Mouse (Mus musculus) hindbrain, postnatal 0 days (tissue): ENCODE measurements around the gene Syt8. TPM values are rescaled to one million over a fixed set of nuclear protein-coding genes. Genes with fewer than 3 reads are reported as not detected.

ENCODE experiments used
- ATAC-seq: fragments of 200-750 bp; cut with Nextera tagmentation; 2 replicates; pipeline ENCODE4 v1.8.0; 2017; ENCODE audit warnings: mild to moderate bottlenecking, moderate TSS enrichment, moderate library complexity
- DNase-seq: peaks from one replicate; pipeline ENCODE4 v3.0.0-alpha.2; 2015; ENCODE audit warnings: low spot score
- H3K27ac ChIP-seq: fragments of 300-500 bp; sonication (generic); 2 replicates; pipeline ENCODE4 v1.5.1; 2014; ENCODE audit warnings: mild to moderate bottlenecking
- H3K27me3 ChIP-seq: fragments of 300-500 bp; sonication (generic); 2 replicates; pipeline ENCODE4 v1.6.1; 2014; ENCODE audit warnings: low read length, mixed read lengths; ENCODE audit not compliant: insufficient read depth
- H3K36me3 ChIP-seq: fragments of 300-500 bp; sonication (generic); 2 replicates; pipeline ENCODE4 v1.6.1; 2014; ENCODE audit warnings: low read length, mixed read lengths; ENCODE audit not compliant: insufficient read depth
- H3K4me1 ChIP-seq: fragments of 300-500 bp; sonication (generic); 2 replicates; pipeline ENCODE4 v1.6.1; 2014; ENCODE audit warnings: antibody characterized with exemption, low read length, mixed read lengths; ENCODE audit not compliant: insufficient read depth
- H3K4me2 ChIP-seq: fragments of 300-500 bp; sonication (generic); 2 replicates; pipeline ENCODE4 v1.6.1; 2014; ENCODE audit warnings: low read depth, mild to moderate bottlenecking, low read length, moderate library complexity, mixed read lengths
- H3K4me3 ChIP-seq: fragments of 300-500 bp; sonication (generic); 2 replicates; pipeline ENCODE4 v1.5.1; 2014; ENCODE audit warnings: low read length
- H3K9ac ChIP-seq: fragments of 300-500 bp; sonication (generic); replicated peaks from 2 replicates; pipeline ENCODE4 v1.6.1; 2014; ENCODE audit warnings: mild to moderate bottlenecking, low read length, moderate library complexity, mixed read lengths
- H3K9me3 ChIP-seq: fragments of 300-500 bp; sonication (generic); 2 replicates; pipeline ENCODE4 v1.6.1; 2016; ENCODE audit warnings: low read length, mixed read lengths
- CTCF ChIP-seq: IDR thresholded peaks from 2 replicates; pipeline ENCODE4 v1.5.1; 2016; ENCODE audit warnings: antibody characterized with exemption, control low read depth, low read depth
- WGBS: fragments of 180-500 bp; shearing (Covaris S2); extraction: QIAGEN DNeasy Blood & Tissue Kit; methylation state at CpG from one replicate; pipeline ENCODE4 v1.1.7; 2014; 5-methylcytosine and 5-hydroxymethylcytosine counted together
- polyA plus RNA-seq: library from polyadenylated mRNA; unstranded; fragments of >200 nt; fragmentation: Nextera tagmentation; extraction: Ambion mirVana; gene quantifications from 2 replicates; pipeline ENCODE4 v1.2.1, GENCODE M21; 2015
- total RNA-seq: library from RNA; depleted of rRNA; stranded (reverse); fragments of >200 nt; gene quantifications from 2 replicates; pipeline ENCODE4 v1.2.3, GENCODE M21; 2014; rRNA removed

The Syt8 gene
- total RNA-seq (not detected in 2 replicates), polyA plus RNA-seq (0.15 TPM in 1 of 2 replicates, not detected in the other)

GRCm38 (mm10) chr7:142434137-142434865 is at the start of gene Syt8:
Syt8 (plus strand) TSS chr7:142434850.
- Histone ChIP-seq H3K9me3 (no peaks in the 10 kb centered on the region), H3K4me2 (no peak within 1 kb of the TSS), H3K9ac (no peak within 1 kb of the TSS), H3K27ac (no peak within 1 kb of the TSS), H3K4me1 (peaks cover 13% of the 10 kb centered on the region), H3K36me3 (no peaks in the 10 kb centered on the region), H3K4me3 (no peak within 1 kb of the TSS), H3K27me3 (no peaks in the 10 kb centered on the region)
- WGBS: 92% methylated on average over 10 of the region's 10 CpGs
- no peak for TF ChIP-seq CTCF
- ATAC-seq (no peak), DNase-seq (no peak)

GRCm38 (mm10) chr7:142385742-142386403 is 48.8 kb upstream of the Syt8 start:
- DNase-seq: no peak
- H3K4me2 ChIP-seq: peak overlapping the region; percentile 85
- H3K4me3 ChIP-seq: peak overlapping the region; percentile 77
- H3K4me1 ChIP-seq: peaks cover 16% of the 10 kb centered on the region
- no peaks in the 10 kb centered on the region for H3K27me3 ChIP-seq
- 95% methylated on average over 3 of the region's 3 CpGs for WGBS
- H3K27ac ChIP-seq: no peak overlapping the region
- ATAC-seq: no peak
- peak overlapping the region; percentile 82; the same call in 1 of the 2 replicates for H3K9ac ChIP-seq
- no peak for TF ChIP-seq CTCF
- no peaks in the 10 kb centered on the region for H3K9me3 ChIP-seq
- H3K36me3 ChIP-seq: peaks cover 43% of the 10 kb centered on the region

- no peaks in the 10 kb centered on the region for H3K27me3 ChIP-seq
- H3K9me3 ChIP-seq: no peaks in the 10 kb centered on the region
- ATAC-seq (no peak), DNase-seq (no peak)
- H3K4me2 ChIP-seq: peak overlapping the region; percentile 85
- H3K36me3 ChIP-seq: peaks cover 34% of the 10 kb centered on the region
- H3K4me1 ChIP-seq: peaks cover 16% of the 10 kb centered on the region
- H3K27ac ChIP-seq: peak overlapping the region; percentile 82; the same call in 1 of the 2 replicates
- peak overlapping the region; percentile 77 for H3K4me3 ChIP-seq
- 46% methylated on average over 6 of the region's 6 CpGs for WGBS
- H3K9ac ChIP-seq: peak overlapping the region; percentile 82
- TF ChIP-seq CTCF: no peak
Observed at GRCm38 (mm10) chr7:142386621-142387201, 47.9 kb upstream of the Syt8 start.

GRCm38 (mm10) chr7:142387419-142388148 is 47.1 kb upstream of the Syt8 start, which contains the start of gene Ctsd:
Ctsd (minus strand) TSS chr7:142388038.
- DNase-seq: peak; percentile 98
- H3K27me3 ChIP-seq: no peaks in the 10 kb centered on the region
- H3K4me2 ChIP-seq: peak within 1 kb of the TSS; percentile 85
- H3K9ac ChIP-seq: peak within 1 kb of the TSS; percentile 82
- peaks cover 16% of the 10 kb centered on the region for H3K4me1 ChIP-seq
- peak within 1 kb of the TSS; percentile 82 for H3K27ac ChIP-seq
- no peak for TF ChIP-seq CTCF
- WGBS: under 1% methylated on average over 55 of the region's 55 CpGs
- ATAC-seq: peak; percentile 98
- H3K9me3 ChIP-seq: no peaks in the 10 kb centered on the region
- peaks cover 26% of the 10 kb centered on the region for H3K36me3 ChIP-seq
- peak within 1 kb of the TSS; percentile 77 for H3K4me3 ChIP-seq

GRCm38 (mm10) chr7:142388198-142388597 is 46.5 kb upstream of the Syt8 start:
- Histone ChIP-seq H3K4me3 (peak overlapping the region; percentile 77), H3K9ac (no peak overlapping the region), H3K4me2 (peak overlapping the region; percentile 85), H3K9me3 (no peaks in the 10 kb centered on the region), H3K36me3 (peaks cover 20% of the 10 kb centered on the region), H3K27me3 (no peaks in the 10 kb centered on the region), H3K4me1 (peaks cover 16% of the 10 kb centered on the region), H3K27ac (peak overlapping the region; percentile 82)
- TF ChIP-seq CTCF: no peak
- ATAC-seq: no peak
- WGBS: 92% methylated on average over 1 of the region's 1 CpGs
- no peak for DNase-seq

GRCm38 (mm10) chr7:142388740-142389139 is 45.9 kb upstream of the Syt8 start:
- Histone ChIP-seq H3K4me3 (no peak overlapping the region), H3K4me1 (peaks cover 16% of the 10 kb centered on the region), H3K27me3 (no peaks in the 10 kb centered on the region), H3K36me3 (peaks cover 14% of the 10 kb centered on the region), H3K9ac (no peak overlapping the region), H3K4me2 (no peak overlapping the region), H3K9me3 (no peaks in the 10 kb centered on the region), H3K27ac (no peak overlapping the region)
- no peak for TF ChIP-seq CTCF
- DNase-seq (no peak), ATAC-seq (no peak)
- WGBS: 98% methylated on average over 2 of the region's 2 CpGs
